Mouse (Mus musculus) right cerebral cortex, adult 18-20 months (tissue): Measurements from ENCODE around the gene Gm49601.

ENCODE experiments used
- DNase-seq: peaks from one replicate; pipeline ENCODE4 v3.0.0; 2022; ENCODE audit warnings: mixed read lengths

Gene Gm49601

DNA sequence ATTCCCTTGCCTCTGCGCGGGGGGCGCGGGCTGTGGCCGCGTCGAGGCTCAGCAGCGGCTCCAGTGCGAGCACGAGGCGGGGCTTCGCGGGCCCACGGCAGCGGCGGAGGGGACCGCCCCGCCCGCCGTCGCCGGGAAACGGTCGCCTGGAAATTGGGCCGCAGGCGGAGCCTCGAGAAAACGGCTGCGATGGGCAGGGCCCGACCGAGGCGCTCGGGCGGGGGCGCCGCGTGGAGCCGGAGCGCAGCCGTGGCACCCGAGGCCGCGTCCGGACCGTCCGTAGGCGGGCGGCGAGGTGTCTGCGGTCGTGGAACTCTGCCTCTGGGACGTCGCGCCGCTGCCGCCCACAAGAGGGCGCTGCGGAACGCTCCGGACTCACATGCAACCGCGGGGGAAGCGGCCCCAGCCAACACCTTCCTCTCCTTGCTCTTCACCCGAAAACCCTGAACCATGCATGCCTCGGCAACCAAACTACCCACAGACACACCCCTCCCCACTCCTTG, at the start of gene Gm49601:
Gene Gm49601, minus strand, starts transcription at position 52 of the 503 bp plus-strand sequence.
- peak; percentile 88 for DNase-seq

DNA sequence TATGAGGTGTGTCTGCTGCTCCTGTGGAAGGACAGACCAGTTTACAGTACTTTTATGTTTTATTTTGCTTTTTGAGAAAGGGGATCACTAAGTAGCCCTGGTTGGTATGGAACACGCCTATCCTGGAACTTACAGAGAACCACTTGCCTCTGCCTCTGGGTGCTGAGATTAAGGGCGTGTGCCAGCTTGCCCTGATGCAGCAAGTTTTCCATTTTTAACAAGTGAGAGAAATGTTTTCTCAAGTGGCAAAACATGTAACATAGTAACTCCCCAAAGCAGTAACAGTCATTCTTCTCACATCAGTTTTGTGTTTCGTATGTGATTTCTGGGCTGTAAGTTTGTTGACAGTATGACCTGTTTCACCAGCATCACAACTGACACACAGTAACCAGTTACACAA, 46.8 kb upstream of the Gm49601 start:
- DNase-seq: no peak

DNA sequence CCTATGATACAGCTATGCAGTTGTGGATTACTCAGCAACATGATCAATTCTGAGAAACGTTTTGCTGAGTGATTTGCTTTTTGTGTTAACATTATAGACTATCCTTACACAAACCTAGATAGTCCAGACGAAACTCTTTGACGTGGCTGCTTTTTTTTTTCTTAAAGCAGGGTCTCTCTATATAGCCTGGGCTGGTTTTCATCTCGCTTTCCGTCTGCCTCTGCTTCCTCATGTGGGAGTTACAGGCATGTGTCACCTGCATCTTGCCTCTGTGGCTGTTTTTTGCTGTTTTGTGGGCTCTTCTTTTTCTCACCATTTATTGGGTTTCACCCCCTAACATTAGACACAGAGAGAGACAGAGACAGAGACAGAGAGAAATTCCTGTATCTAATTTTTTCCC, 45.8 kb upstream of the Gm49601 start:
- no peak for DNase-seq

DNA sequence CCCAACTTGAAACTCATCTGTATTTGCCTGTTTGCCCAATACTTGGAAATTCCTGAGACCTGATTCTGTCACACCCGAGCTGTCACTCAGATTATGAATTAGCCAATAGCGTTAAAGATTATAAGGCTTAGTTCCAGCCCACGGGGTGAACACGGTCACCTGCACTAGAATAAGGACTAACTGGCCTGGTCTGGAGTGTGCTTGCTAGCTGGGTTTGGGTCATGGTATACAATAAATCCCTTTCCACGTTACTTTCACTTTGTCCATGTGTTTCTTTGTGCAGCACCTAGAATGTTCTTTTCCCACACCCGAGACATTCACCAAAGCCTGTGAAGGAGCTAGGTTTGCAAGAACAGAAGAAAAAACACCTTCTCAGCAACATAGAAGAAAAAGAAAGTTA, 43.7 kb upstream of the Gm49601 start:
- no peak for DNase-seq

DNA sequence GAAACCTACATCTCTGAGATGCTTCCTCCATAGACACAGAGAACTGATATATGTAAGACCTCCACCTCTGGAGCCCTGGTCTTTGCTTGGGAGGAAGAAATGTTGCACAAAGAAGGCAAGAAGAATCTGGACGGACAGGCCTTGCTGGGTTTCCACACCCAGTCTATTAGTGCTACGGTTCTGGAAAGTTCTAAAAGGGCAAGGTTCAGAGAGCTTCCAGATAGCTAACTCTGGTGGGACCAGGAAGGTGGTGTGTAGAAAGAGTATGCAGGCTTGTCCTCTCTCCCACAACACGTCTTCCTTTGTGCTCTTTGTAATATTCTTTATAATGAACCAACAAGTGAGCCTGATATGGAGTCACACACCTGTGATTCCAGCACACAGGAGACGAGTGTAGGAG, 32.4 kb upstream of the Gm49601 start:
- no peak for DNase-seq

DNA sequence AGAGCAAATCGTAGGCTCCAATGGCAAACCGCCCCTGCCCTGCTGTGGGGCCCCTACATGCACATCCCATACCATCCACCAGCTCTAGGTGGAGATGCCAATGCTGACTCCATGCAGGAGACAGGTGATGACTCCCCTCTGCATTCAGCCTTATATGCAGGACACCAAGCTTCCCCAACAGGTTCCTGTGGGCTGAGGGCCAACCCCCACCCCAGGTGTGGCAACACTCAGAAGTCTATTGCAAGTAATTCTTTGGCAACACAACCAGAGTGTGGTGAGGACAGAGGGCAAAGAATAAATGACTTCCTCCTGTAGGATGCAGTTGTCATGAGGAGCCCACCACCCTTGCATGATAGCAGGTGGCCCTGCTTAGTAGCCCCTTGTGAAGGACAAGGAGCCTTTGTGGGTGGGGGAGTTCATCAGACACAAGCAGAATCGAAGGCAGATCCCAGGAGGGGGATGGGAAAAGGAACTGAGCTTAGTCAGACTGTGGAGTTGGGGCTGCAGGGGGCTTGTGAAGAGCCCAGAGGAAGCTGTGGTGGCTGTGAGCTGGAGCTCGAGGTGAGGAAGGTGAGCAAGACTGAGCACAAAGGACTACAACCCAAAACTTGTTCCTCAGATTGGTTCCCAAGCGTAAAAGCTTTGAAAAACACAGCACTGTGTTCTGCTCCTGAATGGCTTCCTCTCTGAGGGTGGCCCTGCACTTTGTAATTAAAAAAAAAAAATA, 29.3 kb upstream of the Gm49601 start:
- DNase-seq: no peak

DNA sequence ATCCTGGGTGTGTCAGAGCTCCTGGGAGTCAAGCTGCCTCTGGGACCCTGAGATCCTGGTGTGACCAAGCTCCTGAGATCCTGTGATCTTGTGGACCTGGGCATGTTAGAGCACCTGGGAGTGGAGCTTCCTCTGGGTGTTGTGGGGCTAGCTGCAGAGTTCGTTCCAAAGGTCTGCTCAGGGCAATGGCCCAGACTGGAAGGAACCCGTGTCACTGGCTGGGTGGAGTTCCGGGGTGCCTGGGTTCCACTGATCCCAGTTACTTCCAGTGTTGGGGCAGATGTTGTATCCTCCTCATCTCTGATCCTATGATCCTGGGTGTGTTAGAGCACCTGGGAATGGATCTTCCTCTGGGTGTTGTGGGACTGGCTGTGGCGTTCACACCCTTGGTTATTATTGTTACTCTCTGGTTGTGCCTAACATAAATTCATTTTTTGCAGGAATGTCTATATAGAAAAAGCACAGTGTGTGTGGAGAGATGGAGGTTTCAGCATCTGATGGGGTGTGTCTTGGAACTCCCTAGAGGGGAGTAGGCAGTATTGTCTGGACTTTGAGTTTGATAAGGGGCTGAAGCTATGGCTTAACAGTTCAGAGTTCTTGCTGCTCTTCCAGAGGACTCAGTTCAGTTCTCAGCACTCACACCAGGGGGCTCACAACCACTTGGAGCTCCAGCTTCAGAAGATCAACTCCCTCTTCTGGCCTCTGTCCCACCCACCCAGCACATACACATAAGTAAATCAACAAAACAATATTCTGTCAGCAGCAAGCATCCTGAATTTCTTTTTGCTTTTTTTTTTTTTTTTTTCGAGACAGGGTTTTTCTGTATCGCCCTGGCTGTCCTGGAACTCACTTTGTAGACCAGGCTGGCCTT, 27.3 kb upstream of the Gm49601 start:
- no peak for DNase-seq

DNA sequence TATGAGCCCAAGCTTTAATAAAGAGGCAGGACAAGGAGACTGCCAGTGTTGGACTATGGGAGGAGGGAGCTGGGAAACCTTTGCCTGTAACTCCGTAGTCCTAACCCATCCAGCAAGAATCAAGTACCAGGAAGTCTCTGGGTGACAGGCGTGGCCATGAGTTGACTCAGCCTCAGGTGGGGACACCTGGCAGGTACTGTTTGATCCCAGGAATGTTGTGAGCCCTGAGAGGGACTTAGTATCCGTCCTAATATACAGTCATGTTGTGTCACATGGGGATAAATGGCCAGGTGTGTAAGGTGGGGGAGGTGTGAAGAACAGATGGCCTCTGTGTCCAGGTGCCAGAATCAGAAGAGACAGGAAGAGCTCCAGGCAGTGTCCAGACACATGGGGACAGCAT, 22.9 kb upstream of the Gm49601 start:
- no peak for DNase-seq

DNA sequence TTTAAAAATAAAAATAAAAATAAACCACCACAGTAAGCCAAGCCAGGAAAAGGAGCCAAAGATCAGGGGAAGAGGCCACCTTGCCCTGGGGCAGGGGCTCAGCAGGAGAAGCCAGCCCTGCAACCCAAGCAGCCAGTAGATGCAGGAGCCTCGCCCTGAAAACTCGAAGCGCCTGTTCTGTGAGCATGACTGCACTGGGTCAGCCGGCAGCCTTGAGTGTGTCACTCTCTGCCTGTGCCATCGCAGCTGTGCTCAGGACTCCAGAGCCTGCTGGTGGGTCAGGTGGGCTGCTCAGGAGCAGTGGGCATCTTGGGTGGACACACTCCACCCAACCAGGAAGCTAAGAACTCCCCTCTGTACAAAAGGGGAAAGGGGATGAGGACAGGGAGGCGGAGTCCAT, 19.1 kb upstream of the Gm49601 start:
- no peak for DNase-seq

DNA sequence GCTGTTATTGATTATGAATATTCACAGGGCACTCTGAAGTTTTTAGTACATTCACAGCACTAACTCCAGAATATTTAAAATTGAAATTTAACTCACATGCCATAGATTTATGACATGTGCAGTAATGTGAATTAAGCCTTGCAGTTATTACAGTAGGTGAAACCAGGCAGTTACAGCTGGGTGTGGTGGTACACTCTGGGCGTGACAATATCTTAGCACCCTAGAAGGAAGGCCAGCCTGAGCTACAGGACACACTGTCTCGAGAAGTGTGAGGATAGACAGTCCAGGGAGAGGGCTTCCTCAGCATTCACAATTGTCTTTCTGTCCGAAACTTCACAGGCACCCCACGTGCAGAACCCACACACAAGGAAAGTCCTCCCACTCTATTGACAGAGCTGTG, 18.3 kb upstream of the Gm49601 start:
- no peak for DNase-seq

DNA sequence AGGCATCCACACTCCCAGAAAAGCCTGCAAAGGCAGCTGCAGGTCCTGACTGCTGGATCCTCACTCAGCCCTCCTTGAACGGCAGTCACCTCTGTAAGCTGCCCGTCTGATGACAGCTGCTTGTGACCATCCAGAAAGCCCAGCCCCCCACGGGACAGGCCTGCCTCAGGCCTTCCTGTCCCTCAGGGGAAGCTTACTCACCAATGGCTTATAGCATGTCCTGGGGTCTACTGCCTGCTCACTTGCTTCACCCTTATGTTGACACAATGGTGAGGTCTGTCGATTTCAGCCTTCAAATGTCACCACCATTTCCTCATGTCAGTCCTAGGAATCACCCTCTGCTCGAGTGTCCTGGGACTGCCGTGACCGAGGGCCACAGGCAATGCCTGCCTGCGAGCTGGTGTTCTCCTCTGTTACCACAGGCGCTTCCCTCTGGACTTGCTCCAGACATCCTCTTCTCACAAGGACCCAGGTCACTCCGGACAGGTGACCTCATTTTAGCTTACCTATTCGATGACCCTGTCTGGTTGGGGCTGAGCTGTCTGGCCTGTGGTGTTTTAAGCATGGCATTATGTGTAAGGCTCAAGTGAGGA, 17.3 kb upstream of the Gm49601 start:
- DNase-seq: no peak

DNA sequence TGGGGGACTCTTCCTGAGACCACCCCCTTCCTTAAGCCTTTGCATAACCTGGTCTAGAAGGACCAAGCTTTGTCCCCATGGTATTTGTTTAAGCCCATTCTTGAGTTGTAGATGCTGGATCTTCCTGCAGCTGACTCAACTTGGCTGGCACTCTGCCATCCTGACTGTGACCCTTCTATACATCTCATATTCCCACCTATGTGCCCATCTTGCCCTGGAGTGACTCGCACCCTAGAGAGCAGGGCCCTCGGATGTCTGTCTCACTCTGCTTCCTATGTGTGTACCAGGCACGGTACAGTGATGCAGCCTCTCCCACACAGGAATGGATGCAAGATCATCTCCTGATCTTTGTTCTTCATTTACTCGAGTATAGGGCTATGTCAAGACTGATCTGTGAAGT, 16.7 kb upstream of the Gm49601 start:
- DNase-seq: no peak

DNA sequence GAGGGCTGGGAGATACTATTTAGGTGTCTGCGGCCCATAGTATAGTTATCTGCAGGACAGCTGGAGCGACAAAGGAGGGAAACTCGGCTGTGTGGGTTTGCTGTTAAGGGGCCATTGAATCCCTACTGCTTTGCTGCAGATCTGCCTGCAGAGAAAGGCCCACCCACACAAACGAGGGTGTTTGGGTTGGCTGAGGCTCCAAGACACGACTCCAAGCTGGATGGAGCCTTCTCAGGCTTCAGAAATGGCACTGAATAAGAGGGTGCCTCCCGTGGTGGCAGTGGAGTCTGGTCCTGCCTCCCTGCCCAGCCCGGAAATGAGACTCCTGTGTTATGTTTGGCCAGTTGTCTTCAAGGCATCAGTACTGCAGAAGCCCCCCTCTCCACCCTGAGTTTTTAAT, 16.1 kb upstream of the Gm49601 start:
- peak; percentile 78 for DNase-seq

DNA sequence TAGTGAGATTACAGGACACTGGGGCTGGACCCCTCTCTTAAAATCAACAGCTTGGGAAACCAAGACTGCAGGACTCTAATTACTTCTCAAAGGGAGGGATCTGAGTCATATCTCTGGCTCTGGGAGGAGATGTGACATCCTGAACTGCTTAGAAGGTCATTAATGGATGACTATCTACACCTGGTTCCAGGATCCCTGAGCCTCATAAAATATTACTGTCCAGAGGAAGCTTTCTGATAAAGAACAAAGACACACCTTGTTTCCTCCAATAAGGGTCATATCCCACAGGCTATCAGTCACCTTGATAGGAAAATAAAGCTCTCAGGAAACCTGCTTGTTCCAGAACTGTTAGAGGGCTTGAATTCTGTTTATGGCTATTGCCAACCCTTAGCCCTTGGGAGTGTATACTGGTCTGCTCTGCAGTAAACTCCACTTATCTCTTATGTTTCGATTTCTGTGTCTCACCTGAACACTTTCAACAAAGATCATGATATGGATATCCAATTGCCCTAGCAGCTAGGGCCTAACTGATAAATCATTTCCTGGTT, 13.2 kb upstream of the Gm49601 start:
- no peak for DNase-seq

DNA sequence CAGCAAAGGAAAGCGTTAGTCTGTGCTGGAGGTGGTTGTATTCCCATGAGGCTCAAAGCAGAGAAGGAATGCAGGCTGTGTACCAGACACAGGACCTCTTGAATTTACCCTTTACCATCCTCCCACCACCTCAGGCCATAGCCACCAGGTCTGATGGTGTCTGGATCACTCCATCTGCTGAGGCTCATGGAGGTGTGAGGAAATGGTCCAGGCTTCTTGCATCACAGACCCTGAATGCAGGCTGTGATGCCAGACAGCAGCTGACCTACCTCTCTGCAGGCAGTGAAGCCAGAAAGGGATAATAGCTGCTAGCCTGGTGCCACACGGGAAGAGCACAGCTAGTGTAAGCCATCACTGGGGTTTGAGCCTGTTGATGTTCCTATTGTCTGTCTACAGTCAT, 12.2 kb upstream of the Gm49601 start:
- no peak for DNase-seq

DNA sequence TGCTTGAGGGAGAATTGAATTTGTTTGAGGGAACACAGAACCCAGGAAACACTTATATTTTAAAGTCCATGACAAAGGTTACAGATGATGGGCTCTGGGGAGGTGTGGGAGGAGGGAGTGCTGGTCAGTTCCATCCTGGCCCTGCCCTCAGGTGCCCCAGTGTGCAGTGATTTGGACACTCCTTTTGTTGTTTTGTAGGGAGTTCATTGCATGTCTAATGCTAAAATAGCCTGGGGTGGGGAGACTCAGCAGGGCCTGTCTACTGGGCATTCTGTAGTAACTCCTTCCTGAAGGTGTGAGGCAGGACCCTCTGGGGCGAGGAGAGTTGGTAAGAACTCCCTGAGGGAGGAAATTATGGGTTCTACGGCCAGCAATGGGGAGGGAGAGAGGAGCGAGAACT, 10.6 kb upstream of the Gm49601 start:
- DNase-seq: no peak

DNA sequence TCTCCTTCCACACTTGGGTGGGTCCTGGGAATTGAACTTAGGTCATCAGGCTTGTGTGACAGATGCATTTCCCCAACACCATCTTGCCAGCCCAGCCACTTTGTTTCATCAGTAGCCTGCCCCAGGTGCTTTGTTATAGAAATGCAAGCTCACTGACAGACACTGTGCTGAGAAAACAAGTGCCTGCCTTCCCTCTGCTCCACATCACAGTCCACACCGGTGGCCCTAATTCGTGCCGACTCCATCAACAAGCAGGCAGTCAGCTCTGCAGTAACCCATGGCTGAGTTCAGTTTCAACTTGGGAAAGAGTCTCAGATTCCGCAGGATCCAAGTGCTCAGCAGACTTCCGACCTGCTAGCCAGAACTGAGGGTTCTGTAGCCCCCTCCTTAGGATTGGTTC, 10.2 kb upstream of the Gm49601 start:
- DNase-seq: no peak

DNA sequence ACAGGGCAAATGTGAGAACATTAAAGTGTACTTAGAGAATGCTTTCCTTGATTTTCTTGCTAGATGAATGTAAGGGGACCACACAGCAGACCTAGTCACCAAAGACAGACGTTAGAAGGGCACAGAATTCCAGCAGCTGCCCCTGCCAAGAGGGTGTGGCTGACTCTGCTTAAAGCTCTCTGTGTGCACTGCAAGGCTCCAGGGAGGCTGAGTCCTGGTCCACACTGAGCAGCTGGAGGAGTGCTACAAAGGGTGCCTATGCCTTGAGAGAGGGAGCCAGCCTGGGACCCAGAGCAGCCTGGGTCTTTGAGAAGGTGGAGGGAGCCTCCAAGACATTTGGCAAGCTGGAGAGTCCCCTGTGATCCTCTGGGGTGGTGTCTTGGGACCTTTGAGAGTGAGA, 7.1 kb upstream of the Gm49601 start:
- no peak for DNase-seq

DNA sequence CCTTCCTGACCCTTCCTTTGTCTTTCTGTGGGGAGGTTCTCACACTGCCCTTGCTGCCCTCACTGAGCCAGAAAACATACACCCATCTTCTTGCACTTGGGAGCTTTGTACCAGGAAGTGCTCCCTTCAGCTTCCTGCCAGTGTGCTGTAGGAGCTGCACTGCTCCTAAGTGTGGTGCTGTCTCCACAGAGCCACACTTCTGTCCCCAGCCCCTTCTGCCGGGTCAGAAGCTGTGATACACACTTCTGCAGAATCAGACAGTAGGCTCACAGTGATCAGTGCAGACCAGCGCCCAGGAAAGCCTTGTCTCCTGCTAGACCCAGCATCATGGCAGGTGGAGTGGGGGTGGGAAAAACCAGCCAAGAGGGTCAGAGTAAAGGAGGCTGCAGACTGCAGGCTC, 6.6 kb upstream of the Gm49601 start:
- DNase-seq: no peak

DNA sequence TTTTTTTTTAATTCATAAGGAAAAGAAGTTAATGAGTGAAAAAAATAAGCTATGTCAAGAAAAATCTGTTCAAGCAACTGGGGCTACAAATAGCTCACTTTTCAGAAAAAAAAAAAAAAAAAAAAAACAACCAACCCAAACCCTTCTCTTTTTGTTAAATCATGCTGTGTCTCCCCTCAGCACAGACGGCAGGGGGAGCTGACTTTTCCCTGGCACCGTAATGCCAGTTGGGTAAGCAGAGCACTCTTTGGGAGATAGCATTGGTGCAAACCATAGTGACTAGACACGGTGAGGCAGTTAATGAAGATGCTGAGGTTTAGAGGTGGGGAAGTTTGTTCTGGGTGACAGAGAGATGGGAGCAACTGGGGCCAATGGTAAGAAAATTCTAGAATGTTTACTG, 5.8 kb upstream of the Gm49601 start:
- DNase-seq: no peak

DNA sequence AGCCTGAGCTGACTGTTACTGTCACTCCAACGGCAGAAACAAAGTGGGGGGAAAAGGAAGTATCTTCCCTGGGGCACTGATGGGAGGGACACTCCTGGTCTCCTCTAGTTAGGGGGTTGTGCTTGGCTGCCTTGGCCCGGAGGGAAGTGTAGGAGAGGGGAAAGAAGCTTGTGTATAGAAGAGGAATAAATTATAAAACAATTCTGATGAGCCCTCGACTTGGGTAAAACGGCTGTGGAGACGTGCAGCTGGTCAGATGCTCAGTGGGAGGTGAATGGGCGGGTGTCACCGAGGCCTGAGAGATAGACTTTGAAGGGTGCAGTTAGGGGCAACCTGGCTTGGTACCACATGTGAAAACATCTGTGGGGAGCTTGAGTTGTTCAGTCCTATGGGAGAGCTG, 4.9 kb upstream of the Gm49601 start:
- no peak for DNase-seq

DNA sequence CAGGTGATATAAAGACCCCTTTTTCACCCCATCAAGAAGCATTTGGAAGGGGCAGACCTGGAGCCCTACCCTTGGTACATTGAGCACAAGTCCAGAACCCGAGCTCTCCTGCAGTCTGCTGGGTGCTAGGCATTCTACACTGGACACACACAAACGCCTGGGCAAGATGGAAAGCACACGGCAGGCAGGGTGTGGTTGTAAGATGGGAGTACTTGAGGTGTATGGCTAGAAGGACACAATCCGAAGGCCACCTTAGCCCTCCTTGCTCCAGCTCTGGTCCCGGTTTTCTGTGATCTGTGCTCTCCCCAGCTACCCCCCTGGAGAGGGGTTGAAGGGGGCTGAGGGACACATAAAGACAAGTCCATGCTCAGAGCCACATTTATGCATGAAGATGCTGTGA, 4.1 kb upstream of the Gm49601 start:
- no peak for DNase-seq

DNA sequence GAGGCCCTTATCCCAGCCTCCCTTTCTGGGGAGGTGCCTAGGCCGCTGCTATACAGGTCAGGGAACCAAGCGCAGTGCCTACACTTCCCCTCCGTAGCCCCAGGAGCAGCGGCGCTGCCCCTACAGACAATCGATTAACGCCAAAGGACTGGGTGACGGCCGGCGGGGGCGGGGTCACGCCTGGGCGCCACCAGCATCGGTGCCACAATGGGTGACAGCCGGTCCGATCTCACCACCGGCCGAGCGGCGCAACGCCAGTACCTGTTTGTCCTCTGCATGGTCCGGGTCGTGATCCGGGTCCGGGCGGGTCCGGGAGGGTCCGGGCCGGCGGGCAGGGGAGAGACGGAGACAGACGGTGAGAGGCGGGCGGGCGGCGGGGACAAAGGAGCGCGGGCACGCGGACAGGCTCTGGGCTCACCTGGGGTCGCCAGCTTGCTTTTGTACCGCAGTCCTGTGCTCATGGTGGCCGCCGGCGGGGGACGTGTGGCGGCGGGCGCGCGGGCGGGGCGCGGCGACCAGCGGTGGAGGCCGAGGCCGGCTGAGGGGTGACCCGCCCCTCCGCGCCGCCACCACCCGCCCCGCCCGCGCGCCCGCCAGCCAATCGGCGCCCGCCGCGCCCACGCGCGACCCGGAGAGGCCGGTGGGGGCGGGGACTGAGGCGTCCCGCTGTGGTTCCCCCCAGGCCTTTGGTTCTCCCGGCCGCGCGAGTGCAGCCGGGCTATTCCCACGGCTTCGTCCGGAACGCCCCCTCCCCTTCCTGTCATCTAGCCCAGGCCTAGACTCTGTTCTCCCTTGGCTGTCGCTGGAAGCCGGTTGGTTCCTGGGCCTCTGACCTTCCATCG, 3.4 kb upstream of the Gm49601 start, which contains the start of gene Sept5:
Gene Sept5, minus strand, starts transcription at position 565 of the 842 bp plus-strand sequence.
- DNase-seq: peak; percentile 77
